Mouse (Mus musculus) stomach, embryonic 16.5 days (tissue): ENCODE results near the gene Ddx6. TPM values are rescaled to one million over a fixed set of nuclear protein-coding genes. Genes with fewer than 3 reads are reported as not detected.

Experiments
- ATAC-seq: fragments of 200-750 bp; cut with Nextera tagmentation; 2 replicates; pipeline ENCODE4 v1.8.0; 2017; ENCODE audit warnings: moderate number of reproducible peaks, moderate TSS enrichment; ENCODE audit not compliant: insufficient read depth, low FRiP score
- H3K27ac ChIP-seq: fragments of 300-500 bp; sonication (generic); 2 replicates; pipeline ENCODE4 v1.5.1; 2014; ENCODE audit warnings: low read length
- H3K27me3 ChIP-seq: fragments of 300-500 bp; sonication (generic); 2 replicates; pipeline ENCODE4 v1.6.1; 2014; ENCODE audit warnings: low read length, control low read depth, mixed read lengths; ENCODE audit not compliant: control insufficient read depth, insufficient read depth
- H3K36me3 ChIP-seq: fragments of 300-500 bp; sonication (generic); 2 replicates; pipeline ENCODE4 v1.6.1; 2014; ENCODE audit warnings: low read length; ENCODE audit not compliant: control insufficient read depth, insufficient read depth
- H3K4me1 ChIP-seq: fragments of 300-500 bp; sonication (generic); 2 replicates; pipeline ENCODE4 v1.6.1; 2014; ENCODE audit warnings: low read length, control low read depth, mixed read lengths; ENCODE audit not compliant: control insufficient read depth, insufficient read depth
- H3K4me2 ChIP-seq: fragments of 300-500 bp; sonication (generic); 2 replicates; pipeline ENCODE4 v1.6.1; 2014; ENCODE audit warnings: low read depth, low read length, mixed read lengths
- H3K4me3 ChIP-seq: fragments of 300-500 bp; sonication (generic); replicated peaks from 2 replicates; pipeline ENCODE4 v1.5.1; 2014; ENCODE audit warnings: mild to moderate bottlenecking, low read length
- H3K9ac ChIP-seq: fragments of 300-500 bp; sonication (generic); 2 replicates; pipeline ENCODE4 v1.6.1; 2014; ENCODE audit warnings: low read length
- H3K9me3 ChIP-seq: fragments of 300-500 bp; sonication (generic); replicated peaks from 2 replicates; pipeline ENCODE4 v1.6.1; 2016; ENCODE audit warnings: low read length, control low read depth; ENCODE audit not compliant: control insufficient read depth
- WGBS: fragments of 180-500 bp; shearing (Covaris S2); extraction: QIAGEN DNeasy Blood & Tissue Kit; methylation state at CpG from one replicate; pipeline ENCODE4 v1.1.7; 2014; 5-methylcytosine and 5-hydroxymethylcytosine counted together
- polyA plus RNA-seq: library from polyadenylated mRNA; unstranded; fragments of >200 nt; fragmentation: Nextera tagmentation; extraction: Ambion mirVana; gene quantifications from 2 replicates; pipeline ENCODE4 v1.2.1, GENCODE M21; 2015

The Ddx6 gene
- polyA plus RNA-seq, 1 experiment from 2014 or later = 11.5 TPM

GRCm38 (mm10) chr9:44590969-44591368 lies 13.7 kb upstream of the Ddx6 start:
- no peaks in the 10 kb centered on the region for H3K9me3 ChIP-seq
- H3K36me3 ChIP-seq = no peaks in the 10 kb centered on the region
- H3K27me3 ChIP-seq = no peaks in the 10 kb centered on the region
- ATAC-seq = no peak
- WGBS = 19% methylated on average over 2 of the region's 2 CpGs
- no peak overlapping the region for H3K9ac ChIP-seq
- H3K4me2 ChIP-seq = no peak overlapping the region
- H3K4me3 ChIP-seq = no peak overlapping the region
- no peak overlapping the region for H3K27ac ChIP-seq
- H3K4me1 ChIP-seq = peaks cover 6% of the 10 kb centered on the region

DNA sequence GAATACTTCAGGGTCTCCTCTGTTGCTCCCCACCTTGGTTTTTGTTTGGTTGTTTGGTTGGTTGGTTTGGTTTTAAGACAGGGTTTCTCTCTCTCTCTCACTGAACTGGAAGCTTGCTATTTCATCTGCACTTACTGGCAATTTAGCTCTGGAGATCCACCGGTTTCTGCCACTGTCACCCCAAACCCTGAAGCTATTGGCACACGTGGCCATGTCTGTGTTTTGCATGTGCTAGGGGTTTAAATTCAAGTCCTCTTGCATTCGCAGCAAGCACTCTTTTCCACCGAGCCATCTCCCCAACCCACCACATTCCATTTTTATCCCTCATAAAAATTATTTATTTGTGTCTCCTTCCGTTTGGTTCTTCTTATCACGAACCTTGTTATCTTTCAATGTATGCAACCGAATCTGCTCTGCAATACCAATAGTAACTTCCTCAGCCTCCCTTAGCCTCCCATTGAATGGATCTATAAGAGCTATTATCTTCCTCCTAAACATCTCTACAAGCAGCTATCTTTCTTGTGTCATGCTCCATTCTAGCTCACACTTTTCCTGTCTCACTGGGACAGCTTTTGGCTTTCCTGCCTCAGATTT lies 13.0 kb upstream of the Ddx6 start:
- H3K9ac ChIP-seq = no peak overlapping the region
- H3K9me3 ChIP-seq = no peaks in the 10 kb centered on the region
- no peak overlapping the region for H3K4me3 ChIP-seq
- H3K36me3 ChIP-seq = no peaks in the 10 kb centered on the region
- no peak overlapping the region for H3K4me2 ChIP-seq
- H3K27ac ChIP-seq = no peak overlapping the region
- WGBS = 61% methylated on average over 7 of the region's 7 CpGs
- peaks cover 6% of the 10 kb centered on the region for H3K4me1 ChIP-seq
- H3K27me3 ChIP-seq = no peaks in the 10 kb centered on the region
- ATAC-seq = no peak

DNA sequence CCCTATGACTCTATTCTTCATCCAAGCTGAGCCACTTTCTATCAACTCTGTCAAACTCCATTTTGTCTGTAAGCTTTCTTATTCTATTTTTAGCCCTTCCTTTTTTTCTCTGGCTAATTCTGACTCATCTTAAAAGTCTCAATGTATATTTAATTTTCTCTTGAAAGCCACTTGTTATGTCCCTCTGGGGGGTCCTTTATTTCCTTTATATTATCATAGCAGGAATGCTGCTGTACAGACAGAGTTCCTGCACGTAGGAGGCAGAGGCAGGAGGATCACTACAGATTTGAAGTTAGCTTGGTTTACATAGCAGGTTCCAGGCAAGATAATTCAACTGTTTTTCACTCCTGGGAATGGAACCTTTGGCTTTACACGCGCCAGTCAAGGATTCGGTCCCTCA lies 11.5 kb upstream of the Ddx6 start:
- Histone ChIP-seq H3K9ac (no peak overlapping the region), H3K36me3 (no peaks in the 10 kb centered on the region), H3K4me3 (no peak overlapping the region), H3K4me1 (peaks cover 6% of the 10 kb centered on the region; the same call in 1 of the 2 replicates), H3K27ac (no peak overlapping the region), H3K9me3 (no peaks in the 10 kb centered on the region), H3K4me2 (no peak overlapping the region), H3K27me3 (no peaks in the 10 kb centered on the region)
- WGBS = 81% methylated on average over 4 of the region's 4 CpGs
- ATAC-seq = no peak

- ATAC-seq = no peak
- Histone ChIP-seq H3K27me3 (no peaks in the 10 kb centered on the region), H3K4me3 (no peak overlapping the region)
Observed at GRCm38 (mm10) chr9:44593886-44594285, 10.8 kb upstream of the Ddx6 start.

DNA sequence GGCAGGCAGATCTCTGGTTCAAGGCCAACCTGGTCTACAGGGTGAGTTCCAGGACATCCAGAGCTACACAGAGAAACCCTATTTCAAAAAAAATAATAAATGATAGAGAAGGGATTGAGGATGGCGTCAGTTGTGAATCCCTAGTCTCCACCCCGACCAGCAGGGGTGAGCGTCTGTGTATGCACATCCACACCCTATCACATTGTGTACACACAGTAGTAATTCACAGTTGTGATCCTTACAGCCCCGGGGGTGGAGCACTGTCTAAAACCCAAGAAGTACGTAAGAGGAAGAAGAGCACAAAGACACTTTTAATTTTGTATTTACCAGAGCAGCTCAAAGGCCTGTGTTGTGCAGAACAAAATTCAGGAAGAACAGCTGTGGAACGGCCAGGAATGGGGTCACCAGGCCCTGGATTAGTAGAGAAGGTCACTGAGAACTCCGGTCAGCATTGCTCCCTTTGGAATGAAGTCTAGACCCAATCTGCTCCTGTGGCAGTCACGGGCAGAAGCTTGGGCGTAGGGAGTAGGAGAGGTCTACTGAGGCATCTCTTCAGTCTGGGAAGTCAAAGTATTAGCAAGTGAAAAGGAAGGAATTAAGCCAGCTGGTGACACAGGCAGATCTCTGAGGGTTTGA lies 9.7 kb upstream of the Ddx6 start:
- ATAC-seq = no peak
- peaks cover 9% of the 10 kb centered on the region for H3K4me1 ChIP-seq
- no peak overlapping the region for H3K27ac ChIP-seq
- no peaks in the 10 kb centered on the region for H3K36me3 ChIP-seq
- no peak overlapping the region for H3K4me3 ChIP-seq
- WGBS = 72% methylated on average over 9 of the region's 9 CpGs
- H3K4me2 ChIP-seq = no peak overlapping the region
- H3K9ac ChIP-seq = no peak overlapping the region
- H3K9me3 ChIP-seq = no peaks in the 10 kb centered on the region
- no peaks in the 10 kb centered on the region for H3K27me3 ChIP-seq

More at GRCm38 (mm10) chr9:44593886-44594285, 10.8 kb upstream of the Ddx6 start:
- no peak overlapping the region for H3K27ac ChIP-seq
- H3K4me1 ChIP-seq = peaks cover 4% of the 10 kb centered on the region
- H3K9ac ChIP-seq = no peak overlapping the region
- H3K9me3 ChIP-seq = no peaks in the 10 kb centered on the region
- no peak overlapping the region for H3K4me2 ChIP-seq
- WGBS = 77% methylated on average over 4 of the region's 4 CpGs
- H3K36me3 ChIP-seq = no peaks in the 10 kb centered on the region

DNA sequence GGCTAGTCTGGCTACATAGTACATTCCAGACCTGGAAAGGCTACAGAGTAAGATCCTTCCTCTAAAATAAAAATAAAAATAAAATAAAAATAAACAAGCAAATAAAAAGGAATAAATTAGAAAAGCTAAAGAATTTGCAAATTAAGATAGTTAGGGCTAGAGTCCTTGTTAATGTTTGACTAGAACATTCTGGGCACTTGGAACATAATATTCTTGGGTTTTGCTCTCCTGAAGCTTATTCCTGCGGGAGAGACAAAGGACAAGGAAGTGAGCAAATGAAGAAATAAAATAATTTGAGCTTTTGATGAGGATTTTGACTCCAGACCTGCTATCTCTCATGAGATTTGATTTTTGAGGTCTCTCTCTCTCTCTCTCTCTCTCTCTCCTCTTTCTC lies 9.2 kb upstream of the Ddx6 start:
- Histone ChIP-seq H3K4me3 (no peak overlapping the region), H3K27me3 (no peaks in the 10 kb centered on the region), H3K27ac (no peak overlapping the region), H3K4me1 (peaks cover 9% of the 10 kb centered on the region), H3K9ac (no peak overlapping the region), H3K36me3 (no peaks in the 10 kb centered on the region), H3K4me2 (no peak overlapping the region), H3K9me3 (no peaks in the 10 kb centered on the region)
- WGBS = 78% methylated on average over 1 of the region's 1 CpGs
- no peak for ATAC-seq

GRCm38 (mm10) chr9:44597742-44598141 lies 7.0 kb upstream of the Ddx6 start:
- Histone ChIP-seq H3K27ac (no peak overlapping the region), H3K9me3 (no peaks in the 10 kb centered on the region), H3K9ac (no peak overlapping the region), H3K36me3 (no peaks in the 10 kb centered on the region), H3K4me3 (no peak overlapping the region), H3K4me1 (peaks cover 10% of the 10 kb centered on the region), H3K4me2 (no peak overlapping the region), H3K27me3 (no peaks in the 10 kb centered on the region)
- WGBS = 80% methylated on average over 2 of the region's 2 CpGs
- ATAC-seq = no peak

DNA sequence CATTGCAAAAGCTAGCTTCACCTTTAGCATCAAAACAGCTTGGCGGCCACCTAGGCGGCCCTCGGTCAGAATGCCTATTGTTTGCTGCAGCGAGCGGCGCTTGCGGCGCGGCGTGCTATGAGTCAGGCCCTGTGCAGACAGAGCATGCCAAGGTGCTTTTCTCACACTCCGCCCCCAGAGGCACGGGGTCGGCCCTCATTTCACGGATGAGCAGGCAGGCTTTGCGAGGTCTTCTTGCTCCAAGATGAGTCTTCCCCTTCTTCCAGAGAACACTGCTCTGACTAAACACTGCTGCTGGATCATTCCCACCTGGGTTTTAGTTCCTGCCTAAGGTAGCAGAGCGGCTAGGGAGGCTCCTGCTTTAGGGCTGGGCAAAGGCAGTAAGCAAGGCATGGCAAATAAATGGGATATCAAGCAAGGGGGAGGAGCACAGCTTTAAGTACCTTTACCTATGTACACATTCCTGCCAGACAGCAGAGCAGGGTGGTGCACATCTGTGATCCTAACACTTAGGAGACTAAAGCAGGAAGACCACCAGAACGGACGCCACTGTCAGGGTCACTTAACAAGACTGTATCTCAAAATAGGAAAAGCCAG lies 5.7 kb upstream of the Ddx6 start:
- Histone ChIP-seq H3K27me3 (no peaks in the 10 kb centered on the region), H3K36me3 (no peaks in the 10 kb centered on the region), H3K9ac (peak overlapping the region; percentile 33), H3K4me3 (peak overlapping the region; percentile 15; the same call in 1 of the 2 replicates), H3K27ac (peak overlapping the region; percentile 45; the same call in 1 of the 2 replicates), H3K4me2 (peak overlapping the region; percentile 42), H3K4me1 (peaks cover 15% of the 10 kb centered on the region), H3K9me3 (no peaks in the 10 kb centered on the region)
- ATAC-seq = peak; percentile 67; the same call in 1 of the 2 replicates
- 8% methylated on average over 18 of the region's 18 CpGs for WGBS

DNA sequence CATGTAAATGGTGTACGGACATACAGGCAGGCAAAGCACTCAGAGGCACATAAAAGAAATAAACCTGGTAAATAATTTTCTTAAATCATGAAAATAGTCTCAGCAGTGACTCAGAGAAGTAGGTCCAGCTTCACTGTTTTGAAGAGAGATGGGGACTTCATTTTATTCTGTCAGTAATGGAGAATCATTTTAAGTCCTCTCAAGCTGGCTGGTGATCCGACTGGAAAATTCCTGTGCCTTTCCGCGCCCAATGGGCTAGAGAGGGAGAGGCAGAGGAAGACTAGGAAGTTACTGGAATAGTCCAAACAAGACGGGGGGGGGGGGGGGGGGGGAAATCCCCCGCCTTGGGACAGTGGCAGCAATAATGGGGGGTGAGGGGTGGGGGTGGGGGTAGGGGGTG lies 5.1 kb upstream of the Ddx6 start:
- no peaks in the 10 kb centered on the region for H3K36me3 ChIP-seq
- peak overlapping the region; percentile 42 for H3K4me2 ChIP-seq
- 0 out of 2 replicates have a peak overlapping the region, but pooled peaks have one; percentile 2 for H3K9ac ChIP-seq
- WGBS = 30% methylated on average over 4 of the region's 6 CpGs
- H3K27me3 ChIP-seq = no peaks in the 10 kb centered on the region
- ATAC-seq = no peak
- peaks cover 15% of the 10 kb centered on the region for H3K4me1 ChIP-seq
- no peak overlapping the region for H3K4me3 ChIP-seq
- no peaks in the 10 kb centered on the region for H3K9me3 ChIP-seq
- H3K27ac ChIP-seq = peak overlapping the region; percentile 31; the same call in 1 of the 2 replicates
